Mouse (Mus musculus): Measurements from ENCODE around the gene Cbr4. TPM values are rescaled to one million over a fixed set of nuclear protein-coding genes. Genes with fewer than 3 reads are reported as not detected.

Gene Cbr4
- polyA plus RNA-seq, 1 experiment from 2014 or later, result 39.0 TPM

DNA sequence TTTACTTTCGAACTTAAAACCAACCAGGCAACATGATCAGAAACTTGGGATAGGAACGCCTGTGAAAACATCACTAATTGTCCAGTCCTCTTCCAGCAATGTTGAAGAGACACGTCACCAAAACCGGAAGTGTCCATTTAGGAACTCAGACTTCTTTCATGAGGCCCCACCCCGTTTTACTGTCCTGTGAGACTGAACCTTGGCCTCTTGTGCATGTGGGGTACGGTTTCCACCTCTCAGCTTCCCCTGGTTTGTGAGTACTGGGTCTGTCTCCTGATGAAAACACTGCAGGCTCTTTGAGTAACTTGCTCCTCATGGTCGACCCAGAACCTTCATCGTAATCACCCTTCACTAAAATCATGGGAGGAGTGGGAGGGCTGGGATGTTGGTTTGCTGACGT is 40.7 kb downstream of the Cbr4 start:
- no peak overlapping the region for H3K4me2 ChIP-seq
- H3K9ac ChIP-seq, result no peak overlapping the region
- no peak overlapping the region for H3K4me3 ChIP-seq
- no peaks in the 10 kb centered on the region for H3K27me3 ChIP-seq (replicated peaks)
- peaks cover 88% of the 10 kb centered on the region for H3K36me3 ChIP-seq
- H3K27ac ChIP-seq (ENCODE audit: poor library complexity, severe bottlenecking), result no peak overlapping the region
- 87% methylated on average over 9 of the region's 9 CpGs for WGBS
- no peaks in the 10 kb centered on the region for H3K9me3 ChIP-seq (replicated peaks)
- no peak for ATAC-seq (ENCODE audit: insufficient number of reproducible peaks, low FRiP score)
- peaks cover 6% of the 10 kb centered on the region; the same call in 1 of the 2 replicates for H3K4me1 ChIP-seq (replicated peaks)

- H3K27ac ChIP-seq (ENCODE audit: poor library complexity, severe bottlenecking), result no peak overlapping the region
- peaks cover 6% of the 10 kb centered on the region; the same call in 1 of the 2 replicates for H3K4me1 ChIP-seq (replicated peaks)
- no peak overlapping the region for H3K4me2 ChIP-seq
- no peaks in the 10 kb centered on the region for H3K27me3 ChIP-seq (replicated peaks)
- WGBS, result 78% methylated on average over 6 of the region's 6 CpGs
- no peak overlapping the region for H3K9ac ChIP-seq
- H3K9me3 ChIP-seq (replicated peaks), result no peaks in the 10 kb centered on the region
- no peak for ATAC-seq (ENCODE audit: insufficient number of reproducible peaks, low FRiP score)
- peaks cover 88% of the 10 kb centered on the region for H3K36me3 ChIP-seq
- no peak overlapping the region for H3K4me3 ChIP-seq
These were observed 41.1 kb downstream of the Cbr4 start for GRCm38 (mm10) chr8:61528642-61529041.

DNA sequence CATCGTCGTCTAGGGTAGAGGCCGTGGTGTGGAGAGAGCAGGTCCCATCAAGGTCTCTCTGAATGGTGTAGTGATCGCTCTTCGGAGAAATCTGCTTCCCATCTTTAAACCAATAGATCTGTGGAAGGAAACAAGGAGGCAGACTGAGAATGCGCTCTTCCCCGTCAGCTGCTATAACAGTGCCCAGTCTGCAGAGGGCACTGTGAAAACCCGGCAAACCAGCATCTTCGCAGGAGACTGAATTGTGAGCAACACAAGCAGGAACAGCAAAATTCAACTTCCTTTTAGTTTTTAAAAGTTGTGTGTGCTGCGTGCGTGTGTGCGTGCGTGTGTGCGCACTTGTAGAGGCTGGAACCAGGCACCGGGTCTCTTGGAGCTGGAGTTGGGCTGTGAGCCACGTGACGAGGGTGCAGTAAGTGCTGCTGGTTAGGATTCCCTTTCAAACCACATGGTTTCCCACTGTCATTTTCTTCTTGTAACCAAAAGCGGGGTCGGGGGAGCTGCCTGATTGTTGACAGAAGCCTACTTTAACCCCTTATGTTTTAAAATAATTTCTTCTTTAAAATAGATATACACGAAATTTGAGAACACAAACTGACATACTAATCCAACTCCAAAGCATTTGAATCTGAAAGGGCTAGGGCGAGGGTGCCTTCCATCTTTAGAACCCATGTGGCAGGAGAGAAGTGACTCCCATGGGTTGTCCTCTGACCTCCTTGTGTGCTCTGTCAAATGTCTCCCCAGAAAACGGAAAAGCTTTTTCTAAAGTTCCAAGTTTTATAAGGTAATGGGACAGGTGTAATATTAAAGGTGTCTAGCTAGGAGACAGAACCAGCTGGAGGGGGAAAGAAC is 44.6 kb downstream of the Cbr4 start:
- peaks cover 14% of the 10 kb centered on the region for H3K4me1 ChIP-seq (replicated peaks)
- no peak overlapping the region for H3K27ac ChIP-seq (ENCODE audit: poor library complexity, severe bottlenecking)
- no peak overlapping the region for H3K4me2 ChIP-seq
- WGBS, result 59% methylated on average over 22 of the region's 22 CpGs
- peaks cover 85% of the 10 kb centered on the region for H3K36me3 ChIP-seq
- no peak for ATAC-seq (ENCODE audit: insufficient number of reproducible peaks, low FRiP score)
- H3K4me3 ChIP-seq, result no peak overlapping the region
- no peaks in the 10 kb centered on the region for H3K27me3 ChIP-seq (replicated peaks)
- H3K9me3 ChIP-seq (replicated peaks), result no peaks in the 10 kb centered on the region
- no peak overlapping the region for H3K9ac ChIP-seq

DNA sequence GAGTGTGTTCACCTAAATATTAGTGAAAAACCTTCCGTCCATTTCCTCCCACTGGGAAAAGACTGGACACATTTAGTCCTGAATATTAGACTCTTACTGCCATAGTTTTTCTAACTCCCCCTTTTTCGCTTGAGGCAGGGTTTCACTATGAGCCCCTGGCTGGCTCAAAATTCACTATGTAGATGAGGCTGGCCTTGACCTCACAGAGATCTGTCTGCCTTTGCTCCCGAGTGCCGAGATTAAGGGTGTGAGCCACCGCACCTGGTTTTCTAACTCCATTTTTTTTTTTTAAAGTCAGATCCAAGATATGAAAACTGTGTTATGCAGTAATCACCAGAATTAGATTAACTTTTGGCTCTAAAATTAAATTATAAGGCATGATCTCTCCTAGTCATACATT is 45.3 kb downstream of the Cbr4 start:
- no peaks in the 10 kb centered on the region for H3K9me3 ChIP-seq (replicated peaks)
- H3K36me3 ChIP-seq, result peaks cover 85% of the 10 kb centered on the region
- 83% methylated on average over 5 of the region's 5 CpGs for WGBS

DNA sequence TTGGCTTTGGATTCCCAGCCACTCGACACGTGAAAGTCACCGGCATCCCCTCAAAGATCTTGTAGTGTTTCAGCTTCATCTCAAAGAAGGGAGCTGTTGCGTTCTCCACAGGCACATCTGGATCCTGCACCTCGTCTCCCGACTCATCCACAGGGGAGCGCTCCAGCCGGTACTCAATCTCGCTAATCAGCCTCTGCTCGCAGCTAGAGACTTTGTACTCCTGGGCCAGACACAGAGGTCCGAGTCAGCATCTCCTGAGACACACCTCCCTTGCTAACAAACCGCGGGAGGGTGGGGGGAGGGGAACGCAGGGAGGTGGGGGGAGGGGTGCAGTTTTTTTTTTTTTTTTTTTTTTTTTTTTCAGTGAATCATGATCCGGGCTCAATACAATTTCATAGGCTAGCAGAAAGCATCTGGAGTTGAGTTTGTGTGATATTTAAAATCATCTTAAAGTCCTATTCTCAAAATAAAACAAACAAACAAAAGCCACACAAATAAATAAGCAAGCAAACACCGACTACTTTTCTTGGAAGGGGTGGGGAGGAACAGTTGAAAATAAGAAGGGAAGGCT is 45.9 kb downstream of the Cbr4 start:
- Histone ChIP-seq H3K9ac (no peak overlapping the region), H3K4me1 (replicated peaks) (peaks cover 14% of the 10 kb centered on the region), H3K4me3 (no peak overlapping the region), H3K36me3 (peaks cover 85% of the 10 kb centered on the region), H3K27ac (ENCODE audit: poor library complexity, severe bottlenecking) (no peak overlapping the region), H3K4me2 (no peak overlapping the region), H3K9me3 (replicated peaks) (no peaks in the 10 kb centered on the region), H3K27me3 (replicated peaks) (no peaks in the 10 kb centered on the region)
- WGBS, result 42% methylated on average over 16 of the region's 16 CpGs
- ATAC-seq (ENCODE audit: insufficient number of reproducible peaks, low FRiP score), result no peak

More for the DNA sequence above, 45.3 kb downstream of the Cbr4 start:
- H3K4me2 ChIP-seq, result no peak overlapping the region
- H3K27me3 ChIP-seq (replicated peaks), result no peaks in the 10 kb centered on the region
- no peak for ATAC-seq (ENCODE audit: insufficient number of reproducible peaks, low FRiP score)
- H3K4me1 ChIP-seq (replicated peaks), result peaks cover 14% of the 10 kb centered on the region
- no peak overlapping the region for H3K27ac ChIP-seq (ENCODE audit: poor library complexity, severe bottlenecking)
- H3K9ac ChIP-seq, result no peak overlapping the region
- no peak overlapping the region for H3K4me3 ChIP-seq

DNA sequence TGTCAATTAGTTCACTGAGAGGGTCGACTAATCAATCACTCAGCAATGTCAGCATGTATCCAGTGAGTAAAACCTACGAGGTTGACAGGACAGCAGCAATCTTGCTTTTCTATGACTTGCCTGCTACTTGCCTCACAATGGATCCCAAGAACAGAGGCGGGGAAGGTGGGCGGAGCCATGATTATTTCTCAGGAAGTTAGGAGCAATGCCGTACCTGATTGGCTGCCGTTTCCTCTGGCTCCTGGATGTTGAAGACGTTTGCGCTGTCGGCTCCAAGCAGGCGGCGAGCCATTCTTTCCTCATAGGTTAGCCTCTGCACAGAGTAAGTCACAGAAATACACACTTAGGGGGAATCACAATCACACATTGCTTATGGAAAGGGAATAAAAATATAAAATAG is 47.9 kb downstream of the Cbr4 start:
- H3K4me1 ChIP-seq (replicated peaks), result peaks cover 14% of the 10 kb centered on the region
- peaks cover 72% of the 10 kb centered on the region for H3K36me3 ChIP-seq
- no peak overlapping the region for H3K4me2 ChIP-seq
- ATAC-seq (ENCODE audit: insufficient number of reproducible peaks, low FRiP score), result no peak
- H3K4me3 ChIP-seq, result no peak overlapping the region
- no peaks in the 10 kb centered on the region for H3K9me3 ChIP-seq (replicated peaks)
- H3K27ac ChIP-seq (ENCODE audit: poor library complexity, severe bottlenecking), result no peak overlapping the region
- no peak overlapping the region for H3K9ac ChIP-seq
- no peaks in the 10 kb centered on the region for H3K27me3 ChIP-seq (replicated peaks)
- 70% methylated on average over 11 of the region's 11 CpGs for WGBS

DNA sequence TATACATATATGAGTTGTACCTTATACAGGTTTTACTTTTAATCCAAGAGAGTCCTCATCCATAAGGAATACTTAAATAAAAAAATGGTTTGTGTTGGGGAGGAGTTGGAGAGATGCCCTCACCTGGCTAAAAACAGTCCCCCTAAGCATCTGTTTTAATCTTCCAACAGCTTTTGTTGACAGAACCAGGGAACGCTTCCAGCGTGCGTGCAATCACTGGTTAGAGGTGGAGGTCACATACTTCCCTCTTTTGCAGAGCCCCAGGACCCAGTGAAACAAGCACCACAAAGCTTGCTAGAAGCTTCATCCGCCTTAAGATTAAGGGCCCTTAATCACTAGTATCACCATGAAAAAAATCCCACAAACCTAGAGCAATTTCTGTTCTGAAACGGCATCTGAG is 49.9 kb downstream of the Cbr4 start:
- H3K27me3 ChIP-seq (replicated peaks), result no peaks in the 10 kb centered on the region
- no peak for ATAC-seq (ENCODE audit: insufficient number of reproducible peaks, low FRiP score)
- H3K9ac ChIP-seq, result no peak overlapping the region
- no peaks in the 10 kb centered on the region for H3K9me3 ChIP-seq (replicated peaks)
- H3K36me3 ChIP-seq, result peaks cover 68% of the 10 kb centered on the region
- no peak overlapping the region for H3K4me3 ChIP-seq
- WGBS, result 82% methylated on average over 5 of the region's 5 CpGs
- H3K4me2 ChIP-seq, result no peak overlapping the region
- peaks cover 14% of the 10 kb centered on the region for H3K4me1 ChIP-seq (replicated peaks)
- H3K27ac ChIP-seq (ENCODE audit: poor library complexity, severe bottlenecking), result no peak overlapping the region

GRCm38 (mm10) chr8:61539828-61540500 is 52.4 kb downstream of the Cbr4 start:
- H3K9ac ChIP-seq, result no peak overlapping the region
- H3K4me2 ChIP-seq, result no peak overlapping the region
- peaks cover 66% of the 10 kb centered on the region for H3K36me3 ChIP-seq
- no peak for ATAC-seq (ENCODE audit: insufficient number of reproducible peaks, low FRiP score)
- no peak overlapping the region for H3K4me3 ChIP-seq
- no peaks in the 10 kb centered on the region for H3K27me3 ChIP-seq (replicated peaks)
- 52% methylated on average over 7 of the region's 7 CpGs for WGBS
- no peaks in the 10 kb centered on the region for H3K9me3 ChIP-seq (replicated peaks)
- H3K4me1 ChIP-seq (replicated peaks), result peaks cover 6% of the 10 kb centered on the region
- no peak overlapping the region for H3K27ac ChIP-seq (ENCODE audit: poor library complexity, severe bottlenecking)

DNA sequence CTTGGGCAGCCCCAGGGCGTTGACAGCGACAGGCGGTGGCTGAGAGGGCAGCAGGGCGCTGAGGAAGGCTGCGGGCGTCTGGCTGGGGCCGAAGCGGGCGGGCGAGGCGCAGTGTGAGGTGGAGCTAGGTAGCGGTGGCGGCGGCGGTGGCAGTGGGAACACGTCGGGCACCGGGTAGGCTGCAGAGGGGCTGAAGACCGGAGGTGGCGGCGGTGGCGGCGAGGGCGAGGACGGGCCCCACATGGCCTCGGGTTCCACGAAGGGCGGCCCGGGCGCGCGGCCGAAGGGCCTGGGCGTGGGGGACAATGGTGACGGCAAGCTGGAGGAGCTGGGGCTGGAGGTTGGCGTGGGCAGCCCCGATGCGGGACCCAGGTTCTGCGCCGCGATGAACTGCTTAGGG is 62.1 kb downstream of the Cbr4 start:
- Histone ChIP-seq H3K9me3 (replicated peaks) (peaks cover 18% of the 10 kb centered on the region), H3K27ac (ENCODE audit: poor library complexity, severe bottlenecking) (no peak overlapping the region), H3K9ac (no peak overlapping the region), H3K36me3 (peaks cover 58% of the 10 kb centered on the region), H3K4me3 (no peak overlapping the region), H3K27me3 (replicated peaks) (no peaks in the 10 kb centered on the region), H3K4me1 (replicated peaks) (peaks cover 8% of the 10 kb centered on the region), H3K4me2 (no peak overlapping the region)
- WGBS, result 50% methylated on average over 41 of the region's 41 CpGs
- ATAC-seq (ENCODE audit: insufficient number of reproducible peaks, low FRiP score), result no peak; the same call in 1 of the 2 replicates

DNA sequence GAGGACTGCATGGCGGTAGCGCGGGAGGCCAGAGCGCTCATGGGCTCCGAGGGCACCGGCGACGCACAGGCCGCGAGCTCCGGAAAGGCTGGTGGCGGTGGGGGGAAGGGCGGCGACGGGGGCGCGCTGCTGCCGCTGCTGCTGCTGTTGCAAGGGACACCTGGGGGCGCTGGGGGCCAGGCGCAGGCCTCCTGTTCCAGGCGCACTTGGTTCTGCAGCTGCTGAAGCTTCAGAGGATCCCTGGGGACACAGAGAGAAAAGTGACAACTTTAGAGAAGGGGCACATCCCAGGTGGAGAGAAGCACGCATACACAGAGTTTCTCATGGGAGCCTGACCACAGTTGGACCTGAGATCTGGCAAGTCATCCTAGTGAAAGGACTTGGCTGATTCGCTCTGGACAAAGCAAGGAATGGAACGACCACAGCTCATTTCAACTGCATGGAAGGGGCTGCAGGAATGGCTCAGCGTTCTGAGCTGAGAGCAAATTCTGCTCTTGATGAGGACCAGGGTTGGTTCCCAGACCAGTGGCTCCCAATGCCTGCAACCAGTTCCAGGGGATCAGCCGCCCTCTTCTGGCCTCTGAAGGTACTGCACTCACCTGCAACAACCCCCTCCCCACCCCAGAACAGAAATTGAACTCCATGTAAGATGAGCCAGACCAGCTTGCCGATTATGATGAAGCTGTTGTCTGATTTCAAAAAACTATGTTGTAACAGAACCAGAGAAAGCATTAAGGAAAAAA is 62.6 kb downstream of the Cbr4 start:
- no peaks in the 10 kb centered on the region for H3K27me3 ChIP-seq (replicated peaks)
- WGBS, result 51% methylated on average over 27 of the region's 27 CpGs
- no peak; the same call in 1 of the 2 replicates for ATAC-seq (ENCODE audit: insufficient number of reproducible peaks, low FRiP score)
- no peak overlapping the region for H3K4me3 ChIP-seq
- H3K4me1 ChIP-seq (replicated peaks), result peaks cover 13% of the 10 kb centered on the region
- no peak overlapping the region for H3K9ac ChIP-seq
- peaks cover 18% of the 10 kb centered on the region for H3K9me3 ChIP-seq (replicated peaks)
- no peak overlapping the region for H3K27ac ChIP-seq (ENCODE audit: poor library complexity, severe bottlenecking)
- H3K36me3 ChIP-seq, result peaks cover 53% of the 10 kb centered on the region
- no peak overlapping the region for H3K4me2 ChIP-seq

- H3K27ac ChIP-seq (ENCODE audit: poor library complexity, severe bottlenecking), result no peak overlapping the region
- H3K9ac ChIP-seq, result no peak overlapping the region
- no peaks in the 10 kb centered on the region for H3K27me3 ChIP-seq (replicated peaks)
- WGBS, result 60% methylated on average over 6 of the region's 6 CpGs
- no peak overlapping the region for H3K4me2 ChIP-seq
- H3K9me3 ChIP-seq (replicated peaks), result peaks cover 18% of the 10 kb centered on the region
- peaks cover 29% of the 10 kb centered on the region for H3K4me1 ChIP-seq (replicated peaks)
- peaks cover 35% of the 10 kb centered on the region for H3K36me3 ChIP-seq
- no peak overlapping the region for H3K4me3 ChIP-seq
- no peak for ATAC-seq (ENCODE audit: insufficient number of reproducible peaks, low FRiP score)
These were observed 64.7 kb downstream of the Cbr4 start for GRCm38 (mm10) chr8:61552221-61552620.
